Mouse (Mus musculus) lung, adult 18-20 months (tissue): ENCODE data around the gene Pfn4.
"Not testable (repeated sequence)": the region's sequence is repeated elsewhere in the genome, so short reads cannot be mapped to it uniquely, and the experiment has no call there.

Experiments used
- DNase-seq, 2 experiments: peaks; one replicate each; pipeline ENCODE4 v3.0.0; 2022; ENCODE audit warnings: mixed read lengths in 2 of 2

Pfn4 gene

GRCm38 (mm10) chr12:4768492-4769332 is at the start of gene Pfn4, which contains the start of gene Fam228b:
Gene Pfn4, plus strand, starts transcription at chr12:4769022.
Gene Fam228b, minus strand, starts transcription at chr12:4769267.
- DNase-seq = peak; percentile 95

- DNase-seq = no peak
Measured at GRCm38 (mm10) chr12:4719066-4719761, 49.6 kb upstream of the Pfn4 start.

- no peak for DNase-seq
Measured at GRCm38 (mm10) chr12:4719762-4720754, 48.8 kb upstream of the Pfn4 start.

- no peak for DNase-seq
Measured at GRCm38 (mm10) chr12:4729165-4729564, 39.7 kb upstream of the Pfn4 start.

GRCm38 (mm10) chr12:4731629-4732028 is 37.2 kb upstream of the Pfn4 start:
- no peak for DNase-seq

- no peak for DNase-seq
Measured at GRCm38 (mm10) chr12:4732332-4732731, 36.5 kb upstream of the Pfn4 start.

GRCm38 (mm10) chr12:4738031-4738576 is 30.7 kb upstream of the Pfn4 start, which contains the start of gene Fam228a:
Gene Fam228a, minus strand, starts transcription at chr12:4738430.
- DNase-seq = no peak

- DNase-seq = no peak
Measured at GRCm38 (mm10) chr12:4740823-4741222, 28.0 kb upstream of the Pfn4 start.

GRCm38 (mm10) chr12:4742183-4742582 is 26.6 kb upstream of the Pfn4 start:
- DNase-seq = no peak

- no peak for DNase-seq
Measured at GRCm38 (mm10) chr12:4744486-4744885, 24.3 kb upstream of the Pfn4 start.

GRCm38 (mm10) chr12:4754451-4754850 is 14.4 kb upstream of the Pfn4 start:
- not testable (repeated sequence) for DNase-seq

GRCm38 (mm10) chr12:4757060-4757459 is 11.8 kb upstream of the Pfn4 start:
- no peak for DNase-seq

GRCm38 (mm10) chr12:4769333-4769723 is 506 bp downstream of the Pfn4 start:
- DNase-seq = no peak

- no peak for DNase-seq
Measured at GRCm38 (mm10) chr12:4774895-4775587, 6.2 kb downstream of the Pfn4 start.

GRCm38 (mm10) chr12:4775588-4775949 is 6.7 kb downstream of the Pfn4 start:
- DNase-seq = no peak

GRCm38 (mm10) chr12:4777734-4778133 is 8.9 kb downstream of the Pfn4 start:
- no peak for DNase-seq

GRCm38 (mm10) chr12:4780245-4780644 is 11.4 kb downstream of the Pfn4 start:
- no peak for DNase-seq

- DNase-seq = no peak
Measured at GRCm38 (mm10) chr12:4781270-4781669, 12.4 kb downstream of the Pfn4 start.

GRCm38 (mm10) chr12:4781725-4782404 is 13.0 kb downstream of the Pfn4 start:
- not testable (repeated sequence) for DNase-seq

GRCm38 (mm10) chr12:4783598-4783997 is 14.8 kb downstream of the Pfn4 start:
- no peak for DNase-seq

- no peak for DNase-seq
Measured at GRCm38 (mm10) chr12:4784466-4784865, 15.6 kb downstream of the Pfn4 start.
